Mouse (Mus musculus): Measurements from ENCODE around the gene Slc6a6.
A peak's percentile ranks its signal among the peaks of the same experiment; 100 is the strongest.

The Slc6a6 gene

GRCm38 (mm10) chr6:91720588-91721214 lies 36.8 kb downstream of the Slc6a6 start:
- no peak for DNase-seq (ENCODE audit: low spot score in 2 of 2)

GRCm38 (mm10) chr6:91721215-91721701 lies 37.4 kb downstream of the Slc6a6 start:
- no peak for DNase-seq (ENCODE audit: low spot score in 2 of 2)

GRCm38 (mm10) chr6:91727361-91727760 lies 43.5 kb downstream of the Slc6a6 start:
- no peak for DNase-seq (ENCODE audit: low spot score in 2 of 2)

GRCm38 (mm10) chr6:91728939-91729619 lies 45.2 kb downstream of the Slc6a6 start:
- no peak for DNase-seq (ENCODE audit: low spot score in 2 of 2)

- DNase-seq (ENCODE audit: low spot score in 2 of 2) = peak; percentile 83 to 84
Observed at GRCm38 (mm10) chr6:91729677-91730127, 45.8 kb downstream of the Slc6a6 start.

- DNase-seq (ENCODE audit: low spot score in 2 of 2) = peak; percentile 74 to 78
Observed at GRCm38 (mm10) chr6:91732138-91732537, 48.3 kb downstream of the Slc6a6 start.

- DNase-seq (ENCODE audit: low spot score in 2 of 2) = no peak
Observed at GRCm38 (mm10) chr6:91736471-91736870, 52.6 kb downstream of the Slc6a6 start.

- no peak for DNase-seq (ENCODE audit: low spot score in 2 of 2)
Observed at GRCm38 (mm10) chr6:91737451-91737850, 53.6 kb downstream of the Slc6a6 start.

GRCm38 (mm10) chr6:91738058-91738457 lies 54.2 kb downstream of the Slc6a6 start:
- DNase-seq (ENCODE audit: low spot score in 2 of 2) = no peak

GRCm38 (mm10) chr6:91741046-91741445 lies 57.2 kb downstream of the Slc6a6 start:
- DNase-seq (ENCODE audit: low spot score in 2 of 2) = peak; percentile 63 to 69

- DNase-seq (ENCODE audit: low spot score in 2 of 2) = no peak
Observed at GRCm38 (mm10) chr6:91742466-91742865, 58.6 kb downstream of the Slc6a6 start.

GRCm38 (mm10) chr6:91742995-91743394 lies 59.1 kb downstream of the Slc6a6 start:
- no peak for DNase-seq (ENCODE audit: low spot score in 2 of 2)

GRCm38 (mm10) chr6:91743886-91744285 lies 60.0 kb downstream of the Slc6a6 start:
- DNase-seq (ENCODE audit: low spot score in 2 of 2) = no peak

GRCm38 (mm10) chr6:91745246-91745645 lies 61.4 kb downstream of the Slc6a6 start:
- DNase-seq (ENCODE audit: low spot score in 2 of 2) = no peak

- no peak for DNase-seq (ENCODE audit: low spot score in 2 of 2)
Observed at GRCm38 (mm10) chr6:91745947-91746582, 62.2 kb downstream of the Slc6a6 start.

GRCm38 (mm10) chr6:91746776-91747175 lies 62.9 kb downstream of the Slc6a6 start:
- DNase-seq (ENCODE audit: low spot score in 2 of 2) = no peak

GRCm38 (mm10) chr6:91750976-91751375 lies 67.1 kb downstream of the Slc6a6 start:
- no peak for DNase-seq (ENCODE audit: low spot score in 2 of 2)

GRCm38 (mm10) chr6:91752884-91753283 lies 69.0 kb downstream of the Slc6a6 start:
- no peak for DNase-seq (ENCODE audit: low spot score in 2 of 2)

GRCm38 (mm10) chr6:91754098-91754497 lies 70.2 kb downstream of the Slc6a6 start:
- peak in 1 of 2 experiments; percentile 65 for DNase-seq (ENCODE audit: low spot score in 2 of 2)

- DNase-seq (ENCODE audit: low spot score in 2 of 2) = no peak
Observed at GRCm38 (mm10) chr6:91754845-91755244, 71.0 kb downstream of the Slc6a6 start.

- DNase-seq (ENCODE audit: low spot score in 2 of 2) = no peak
Observed at GRCm38 (mm10) chr6:91762051-91762742, 78.3 kb downstream of the Slc6a6 start.

- no peak for DNase-seq (ENCODE audit: low spot score in 2 of 2)
Observed at GRCm38 (mm10) chr6:91767550-91767949, 83.7 kb downstream of the Slc6a6 start.

Measured in right cerebral cortex, postnatal 10 days (tissue).